Mouse (Mus musculus): Measurements from ENCODE around the gene Slc25a35. TPM values are rescaled to one million over a fixed set of nuclear protein-coding genes. Genes with fewer than 3 reads are reported as not detected.

The Slc25a35 gene
- polyA plus RNA-seq, 1 experiment, result 1.2 TPM

DNA sequence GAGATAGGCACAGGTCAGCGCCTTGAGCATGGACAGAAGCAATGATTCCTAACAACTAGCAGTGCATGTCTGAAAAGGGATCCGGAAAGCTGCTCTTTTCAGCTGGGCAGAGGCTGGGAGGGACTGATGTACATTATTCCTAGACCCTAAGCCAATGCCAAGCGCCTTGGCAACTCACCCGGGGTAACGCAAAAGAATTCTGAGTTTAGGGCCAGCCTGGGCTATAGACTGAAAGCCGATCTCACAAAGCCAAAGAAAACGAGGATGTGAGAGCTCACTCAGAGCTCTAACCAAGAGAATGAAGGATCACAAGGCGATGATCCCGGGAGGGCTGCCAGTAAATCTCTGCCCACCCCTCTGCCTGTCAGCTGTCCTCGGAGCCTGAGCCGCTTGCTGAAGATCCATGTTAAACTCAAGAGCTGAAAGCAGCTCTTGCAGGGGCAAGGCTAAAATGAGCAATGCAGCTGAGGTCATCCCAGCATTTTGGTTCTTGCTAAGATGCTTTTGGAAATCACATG, 19.5 kb downstream of the Slc25a35 start:
- no peak for TF ChIP-seq GATA1 (IDR thresholded peaks at IDR 0.05; ENCODE audit: low read length)

DNA sequence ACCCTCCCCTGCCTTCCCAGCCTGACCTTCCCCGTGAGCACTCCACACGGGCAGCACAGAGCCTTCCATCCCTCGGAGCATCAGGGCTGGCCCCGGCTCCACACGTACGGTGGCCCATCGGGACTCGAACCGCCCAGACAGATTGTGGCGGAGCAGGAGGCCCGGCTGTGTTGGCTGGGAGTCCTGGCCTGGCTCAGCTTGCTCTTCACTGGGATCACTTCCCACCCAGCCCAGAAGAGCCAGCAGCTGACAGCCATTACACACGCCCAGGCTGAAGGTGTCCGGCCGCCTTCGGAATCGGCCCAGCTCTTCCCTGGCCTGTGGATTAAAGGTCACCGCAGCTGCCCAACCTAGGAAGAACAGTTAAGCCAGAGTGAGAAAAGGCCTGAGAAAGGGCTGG, 20.4 kb downstream of the Slc25a35 start:
- no peak for TF ChIP-seq GATA1 (IDR thresholded peaks at IDR 0.05; ENCODE audit: low read length)

DNA sequence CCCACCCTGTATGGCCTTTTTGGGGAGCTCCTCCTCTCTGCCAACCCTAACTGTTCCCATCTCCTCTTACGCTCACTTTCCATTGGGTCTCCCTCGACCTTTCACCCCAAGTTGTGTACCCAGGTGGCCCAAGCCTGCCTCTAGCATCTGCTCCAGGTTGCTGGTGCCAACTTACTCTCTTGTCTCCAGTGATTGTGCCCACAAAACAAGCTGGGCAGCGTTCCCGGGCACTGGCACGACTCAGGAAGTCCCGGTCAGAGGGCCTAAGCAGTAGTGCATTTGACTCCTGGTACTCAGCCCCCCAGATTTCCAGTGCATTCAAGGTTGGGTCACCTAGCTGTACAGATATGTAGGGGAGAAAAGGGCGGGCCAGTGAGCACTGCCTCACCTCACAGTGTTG, 25.2 kb downstream of the Slc25a35 start:
- no peak for TF ChIP-seq GATA1 (IDR thresholded peaks at IDR 0.05; ENCODE audit: low read length)

DNA sequence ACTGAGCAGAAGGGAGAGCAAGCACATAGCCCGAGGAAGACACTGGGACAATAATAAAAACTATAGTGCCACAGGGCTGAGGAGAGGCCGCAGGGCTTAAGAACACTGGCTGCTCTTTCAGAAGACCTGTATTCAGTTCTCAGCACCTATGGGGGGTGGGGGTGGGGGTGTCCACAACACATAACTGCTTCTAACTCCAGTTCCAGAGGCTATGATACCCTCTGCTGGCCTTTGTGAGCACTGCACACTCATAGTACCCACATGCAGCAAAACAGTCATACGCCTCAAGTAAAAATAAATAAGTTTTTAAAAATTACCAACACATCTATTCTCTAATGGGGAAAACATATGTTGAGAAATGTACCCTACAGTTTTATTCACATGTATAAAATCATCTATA, 26.4 kb downstream of the Slc25a35 start:
- no peak for TF ChIP-seq GATA1 (IDR thresholded peaks at IDR 0.05; ENCODE audit: low read length)

DNA sequence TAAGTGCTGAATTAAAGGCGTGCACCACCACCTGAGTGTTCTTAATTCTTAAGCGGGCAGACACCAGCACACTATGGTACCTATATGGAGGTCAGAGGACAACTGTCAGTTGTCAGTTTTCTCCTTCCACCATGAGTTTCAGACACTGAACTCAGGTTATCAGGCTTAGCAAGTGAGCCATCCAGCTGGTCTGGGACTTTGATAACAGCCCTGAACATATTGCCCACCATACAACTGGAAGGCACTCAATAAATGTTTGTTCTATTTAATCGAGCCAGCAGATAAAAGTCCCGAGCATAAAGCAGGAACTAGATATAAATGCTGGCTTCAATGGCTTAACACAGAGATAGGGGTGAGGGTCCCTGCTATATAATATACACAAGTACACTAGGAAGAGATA, 29.1 kb downstream of the Slc25a35 start:
- TF ChIP-seq GATA1 (IDR thresholded peaks at IDR 0.05; ENCODE audit: low read length), result no peak

DNA sequence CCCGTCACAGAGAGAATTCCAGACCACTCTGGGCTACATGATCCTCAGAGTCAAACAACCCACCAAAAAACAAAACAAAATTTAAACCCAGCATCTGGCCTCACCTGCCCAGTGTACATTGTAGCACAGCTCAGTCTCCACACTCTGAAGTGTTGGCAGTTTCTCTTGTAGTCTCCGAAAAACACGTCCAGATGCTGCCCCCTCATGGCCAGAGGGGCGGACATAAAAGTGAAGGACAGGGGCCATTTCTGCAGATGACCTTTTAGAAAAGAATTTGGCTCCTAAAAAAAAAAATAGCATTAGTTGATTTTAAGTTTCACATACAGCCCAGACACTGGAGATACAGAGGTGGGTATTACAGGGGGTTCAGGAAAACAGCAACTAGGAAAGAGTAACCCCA, 35.7 kb downstream of the Slc25a35 start:
- TF ChIP-seq GATA1 (IDR thresholded peaks at IDR 0.05; ENCODE audit: low read length), result no peak

DNA sequence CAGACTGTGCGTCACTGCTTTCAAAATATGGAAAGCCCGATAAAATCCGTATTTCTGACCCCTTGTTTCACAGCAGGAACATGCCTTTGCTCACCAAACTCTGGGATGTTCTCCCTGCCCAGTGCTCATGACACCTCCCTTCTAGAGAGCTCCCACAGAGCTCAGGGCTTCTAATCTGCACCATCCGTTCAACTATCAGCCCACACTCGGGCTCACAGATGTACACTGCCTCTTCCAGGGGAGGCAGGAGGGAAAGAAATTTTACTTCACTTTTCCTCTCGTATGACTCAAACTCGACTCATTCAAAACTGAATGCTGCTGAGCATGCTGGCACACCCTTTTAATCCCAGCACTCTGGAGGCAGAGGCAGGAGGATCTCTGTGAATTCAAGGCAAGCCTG, 37.3 kb downstream of the Slc25a35 start:
- TF ChIP-seq GATA1 (IDR thresholded peaks at IDR 0.05; ENCODE audit: low read length), result no peak

DNA sequence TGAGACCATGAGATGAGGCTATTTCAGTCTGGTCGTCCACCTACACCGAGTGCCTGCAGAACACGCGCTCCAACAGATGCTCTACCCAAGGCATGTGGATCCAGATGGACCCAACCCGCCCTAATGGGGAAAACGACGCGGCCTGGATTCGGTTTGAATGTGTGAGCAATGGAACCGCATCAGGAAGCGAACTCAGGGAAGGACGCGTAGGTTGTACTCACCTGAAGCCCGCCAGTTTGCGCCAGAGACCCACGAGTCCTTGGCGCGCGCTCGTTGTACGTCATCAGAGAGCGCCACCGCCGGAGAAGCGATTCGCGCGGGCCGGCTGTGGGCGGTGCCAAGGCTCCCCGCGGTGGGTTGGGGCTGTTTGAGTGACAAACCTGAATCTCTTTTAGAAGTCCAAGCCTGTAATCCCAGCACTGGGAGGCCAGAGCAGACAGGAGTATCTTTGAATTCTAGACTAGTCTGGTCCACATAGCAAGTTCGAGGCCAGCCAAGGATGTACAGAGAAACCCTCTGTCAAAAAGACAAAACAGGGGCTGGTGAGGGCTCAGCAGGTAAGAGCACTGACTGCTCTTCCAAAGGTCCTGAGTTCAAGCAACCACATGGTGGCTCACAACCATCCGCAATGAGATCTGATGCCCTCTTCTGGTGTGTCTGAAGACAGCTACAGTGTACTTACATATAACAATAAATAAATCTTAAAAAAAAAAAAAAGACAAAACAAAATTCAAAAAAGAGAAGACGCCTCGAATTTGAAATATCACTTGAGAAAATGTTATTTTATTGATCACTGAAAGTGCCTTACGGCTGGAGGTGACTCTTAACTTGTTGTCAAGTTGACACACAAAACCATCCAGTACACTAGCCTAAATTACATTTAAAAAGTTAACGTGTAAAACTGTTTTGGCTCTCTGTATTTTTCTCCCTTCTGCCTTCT, 40.5 kb downstream of the Slc25a35 start, which contains the start of gene Pfas:
Gene Pfas (minus strand): TSS at position 279 of the 940 bp plus-strand sequence.
- no peak for TF ChIP-seq GATA1 (IDR thresholded peaks at IDR 0.05; ENCODE audit: low read length)

DNA sequence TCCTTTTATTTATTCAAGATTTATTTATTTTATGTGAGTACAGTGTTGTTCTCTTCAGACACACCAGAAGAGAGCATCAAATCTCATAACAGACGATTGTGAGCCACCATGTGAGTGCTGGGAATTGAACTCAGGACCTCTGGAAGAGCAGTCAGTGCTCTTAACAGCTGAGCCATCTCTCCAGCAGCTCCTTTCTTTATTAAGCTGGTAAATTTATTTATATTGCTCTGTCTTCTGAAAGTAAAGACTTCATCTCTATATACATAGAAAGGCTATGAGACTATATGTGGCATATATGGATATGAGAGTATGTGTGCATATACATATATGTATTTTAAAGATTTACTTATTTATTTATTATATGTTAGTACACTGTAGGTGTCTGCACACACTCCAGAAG, 41.6 kb downstream of the Slc25a35 start:
- TF ChIP-seq GATA1 (IDR thresholded peaks at IDR 0.05; ENCODE audit: low read length), result no peak

DNA sequence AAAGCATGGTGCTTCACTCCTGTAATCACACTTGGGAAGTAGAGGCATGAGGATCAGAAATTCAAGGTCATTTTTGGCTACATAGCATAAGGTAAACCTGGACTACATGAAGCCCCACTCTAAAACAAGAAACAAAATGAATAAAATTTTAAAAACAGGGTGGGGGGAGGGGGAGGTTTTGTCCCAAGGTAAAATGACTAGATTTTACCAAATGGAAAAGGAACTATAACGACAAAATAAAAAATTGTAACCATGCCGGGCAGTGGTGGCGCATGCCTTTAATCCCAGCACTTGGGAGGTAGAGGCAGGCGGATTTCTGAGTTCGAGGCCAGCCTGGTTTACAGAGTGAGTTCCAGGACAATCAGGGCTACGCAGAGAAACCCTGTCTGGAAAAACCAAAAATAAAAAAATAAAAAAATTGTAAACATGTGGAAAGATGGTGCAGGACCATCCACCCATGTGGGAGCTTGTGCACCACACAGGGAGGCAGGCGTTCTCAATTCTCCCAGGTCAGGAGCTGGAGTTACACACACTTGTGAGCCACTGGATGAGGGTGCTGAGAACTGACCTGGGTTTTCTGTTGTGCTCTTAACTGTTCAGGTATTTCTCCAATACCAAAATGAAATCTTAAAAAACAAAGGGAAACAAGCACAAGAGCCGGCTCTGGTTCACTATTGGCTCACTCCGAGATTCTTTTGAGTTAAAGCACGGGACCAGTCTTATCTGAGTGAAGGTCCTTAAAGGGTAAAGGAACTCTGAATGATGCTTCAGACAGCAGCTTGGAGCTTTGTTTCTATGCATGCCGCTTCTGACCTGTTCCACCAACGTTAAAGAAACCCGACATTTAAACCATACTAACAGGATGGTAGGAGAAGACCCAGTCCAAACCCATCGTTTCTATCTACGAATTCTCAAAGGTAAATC, 42.7 kb downstream of the Slc25a35 start:
- no peak for TF ChIP-seq GATA1 (IDR thresholded peaks at IDR 0.05; ENCODE audit: low read length)

DNA sequence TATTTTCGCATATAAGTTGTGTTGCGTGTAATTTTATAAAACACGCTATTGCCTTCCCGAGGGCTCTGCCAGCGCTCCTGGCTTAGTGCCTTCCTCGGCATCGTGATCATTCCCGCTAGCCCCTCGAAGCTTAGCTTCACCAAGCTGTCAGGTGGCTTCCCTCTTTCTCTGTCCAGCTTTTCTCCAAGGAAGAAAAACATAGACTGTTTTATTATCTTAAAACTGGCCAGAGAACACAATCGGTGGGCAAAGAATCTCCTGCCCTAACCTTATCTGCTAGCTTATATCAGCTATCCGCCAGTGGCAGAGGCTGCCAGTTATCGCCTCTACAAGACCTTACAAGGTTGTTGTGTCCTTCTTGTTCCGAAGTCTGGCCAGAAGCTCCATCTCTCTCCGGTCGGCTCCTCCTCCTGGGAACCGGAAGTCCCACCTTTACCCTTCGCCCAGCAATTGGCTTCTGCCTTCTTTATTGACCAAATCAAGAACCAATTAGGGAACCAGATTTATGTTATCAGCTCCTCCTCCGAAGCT, 44.2 kb downstream of the Slc25a35 start:
- TF ChIP-seq GATA1 (IDR thresholded peaks at IDR 0.05; ENCODE audit: low read length), result peak; percentile 87

DNA sequence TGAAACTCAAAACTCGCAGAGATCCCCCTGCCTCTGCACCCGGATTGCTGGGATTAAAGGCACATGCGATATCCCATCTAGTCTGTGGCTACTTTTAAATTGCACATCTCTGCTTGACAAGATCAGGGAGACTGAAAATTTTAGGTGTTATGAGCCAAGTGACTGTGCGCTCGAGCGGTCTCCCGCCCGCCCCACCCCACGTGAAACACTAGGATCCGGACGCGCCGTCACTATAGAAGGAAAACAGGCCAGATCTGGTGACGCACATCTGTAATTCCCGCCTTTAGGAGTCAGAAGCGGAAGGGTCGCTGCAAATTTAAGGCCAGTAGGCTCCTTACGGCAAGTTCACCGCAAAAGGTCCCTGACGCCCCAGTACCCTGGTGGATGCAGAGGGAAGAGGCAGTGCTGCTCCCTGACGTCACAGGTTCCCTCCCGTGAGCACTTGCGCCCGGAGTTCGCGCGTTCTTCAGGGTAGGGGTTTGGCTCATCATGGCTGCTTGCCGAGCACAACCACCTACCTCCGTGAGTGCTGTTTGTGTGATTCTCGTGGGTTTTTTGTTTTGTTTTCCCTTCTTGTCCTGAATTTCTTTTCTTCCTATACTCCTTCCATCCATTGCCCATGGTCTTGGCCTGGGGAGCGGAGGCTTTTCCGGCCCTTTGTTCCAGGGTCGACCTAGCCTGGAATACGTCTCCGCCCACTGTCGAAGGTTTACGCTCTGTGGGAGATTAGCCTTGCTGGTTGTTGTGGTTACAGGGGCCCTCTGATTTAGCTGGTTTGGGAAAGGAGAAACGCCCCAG, 47.9 kb downstream of the Slc25a35 start, which contains the start of gene Ctc1:
Gene Ctc1 (plus strand): TSS at position 268 of the 798 bp plus-strand sequence.
- TF ChIP-seq GATA1 (IDR thresholded peaks at IDR 0.05; ENCODE audit: low read length), result no peak

DNA sequence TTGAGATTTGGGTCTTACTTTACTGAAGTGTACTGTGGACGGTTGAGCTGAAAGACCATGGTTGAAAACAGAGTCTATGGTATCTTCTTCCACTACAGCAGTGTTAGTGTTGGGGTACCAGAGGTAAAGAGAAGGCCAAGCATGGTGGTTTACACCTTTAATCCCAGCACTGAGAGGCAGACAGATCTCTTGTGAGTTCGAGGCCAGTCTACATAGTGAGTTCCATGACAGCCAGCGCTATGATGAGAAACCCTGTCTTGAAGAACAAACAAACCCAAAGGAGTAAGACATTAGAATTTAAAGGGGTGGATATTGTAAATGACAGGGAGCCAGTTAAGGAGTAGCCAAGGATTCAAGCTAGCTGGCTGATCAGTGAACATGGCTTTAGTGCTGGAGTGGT, 48.8 kb downstream of the Slc25a35 start:
- no peak for TF ChIP-seq GATA1 (IDR thresholded peaks at IDR 0.05; ENCODE audit: low read length)

DNA sequence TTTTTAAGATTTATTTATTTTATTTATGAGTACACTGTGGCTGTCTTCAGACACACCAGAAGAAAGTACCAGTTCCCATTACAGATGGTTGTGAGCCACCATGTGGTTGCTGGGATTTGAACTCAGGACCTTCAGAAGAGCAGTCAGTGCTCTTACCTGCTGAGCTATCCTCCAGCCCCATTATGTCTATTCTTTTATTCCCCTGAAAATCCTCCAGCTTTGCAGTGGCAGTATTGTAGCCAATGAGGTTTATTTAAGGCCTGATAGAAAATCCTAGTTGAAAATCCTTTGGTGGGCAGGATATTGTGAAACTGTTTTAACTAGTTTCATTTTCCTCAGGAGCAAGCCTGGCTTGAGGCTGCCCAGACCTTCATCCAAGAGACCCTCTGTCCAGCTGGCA, 52.8 kb downstream of the Slc25a35 start:
- no peak for TF ChIP-seq GATA1 (IDR thresholded peaks at IDR 0.05; ENCODE audit: low read length)

Other genes starting within 250 kb of the Slc25a35 start
- 29.4 and 40.1 TPM in 2 replicates for gene Ndel1, start 96.3 kb upstream of the Slc25a35 start, polyA plus RNA-seq (2012)
- not detected in 2 replicates for gene Rnf222, start 79.6 kb upstream of the Slc25a35 start, polyA plus RNA-seq (2012)
- gene Rpl26, start 66.5 kb upstream of the Slc25a35 start, polyA plus RNA-seq (2012), result 180 and 197 TPM in 2 replicates
- gene Odf4, start 41.0 kb upstream of the Slc25a35 start, polyA plus RNA-seq (2012), result not detected in 2 replicates
- not detected in 2 replicates for gene Arhgef15, start 10.7 kb upstream of the Slc25a35 start, polyA plus RNA-seq (2012)
- 11.1 and 12.8 TPM in 2 replicates for gene Rangrf, start 7.1 kb downstream of the Slc25a35 start, polyA plus RNA-seq (2012)
- gene Pfas, start 40.3 kb downstream of the Slc25a35 start, polyA plus RNA-seq (2012), result 31.5 and 37.6 TPM in 2 replicates
- gene Ctc1, start 47.8 kb downstream of the Slc25a35 start, polyA plus RNA-seq (2012), result 39.7 and 70.1 TPM in 2 replicates
- gene Aurkb, start 77.5 kb downstream of the Slc25a35 start, polyA plus RNA-seq (2012), result 217 and 345 TPM in 2 replicates
- gene Borcs6, start 91.6 kb downstream of the Slc25a35 start, polyA plus RNA-seq (2012), result 20.5 and 25.2 TPM in 2 replicates
- 55.6 and 63.5 TPM in 2 replicates for gene Tmem107, start 102.7 kb downstream of the Slc25a35 start, polyA plus RNA-seq (2012)
- 32.2 and 39.6 TPM in 2 replicates for gene Vamp2, start 120.4 kb downstream of the Slc25a35 start, polyA plus RNA-seq (2012)
- gene Per1, start 127.1 kb downstream of the Slc25a35 start, polyA plus RNA-seq (2012), result 25.0 and 26.2 TPM in 2 replicates
- 0.80 and 1.4 TPM in 2 replicates for gene Hes7, start 152.3 kb downstream of the Slc25a35 start, polyA plus RNA-seq (2012)
- 0.09 and 0.10 TPM in 2 replicates for gene 9130213A22Rik, start 154.5 kb downstream of the Slc25a35 start, polyA plus RNA-seq (2012)
- gene Aloxe3, start 157.8 kb downstream of the Slc25a35 start, polyA plus RNA-seq (2012), result not detected in 2 replicates
- not detected in 2 replicates for gene Alox12b, start 188.9 kb downstream of the Slc25a35 start, polyA plus RNA-seq (2012)
- gene Alox8, start 229.7 kb downstream of the Slc25a35 start, polyA plus RNA-seq (2012), result not detected in 2 replicates